Mouse (Mus musculus): ENCODE results near the gene Olfr1133.
"Not testable (repeated sequence)": the region's sequence is repeated elsewhere in the genome, so short reads cannot be mapped to it uniquely, and the experiment has no call there.

The Olfr1133 gene

GRCm38 (mm10) chr2:87647274-87647673 lies at the start of gene Olfr1133:
TSS of gene Olfr1133 (minus strand) at chr2:87647374.
- in situ Hi-C loops (cut with MboI): no loop called here

DNA sequence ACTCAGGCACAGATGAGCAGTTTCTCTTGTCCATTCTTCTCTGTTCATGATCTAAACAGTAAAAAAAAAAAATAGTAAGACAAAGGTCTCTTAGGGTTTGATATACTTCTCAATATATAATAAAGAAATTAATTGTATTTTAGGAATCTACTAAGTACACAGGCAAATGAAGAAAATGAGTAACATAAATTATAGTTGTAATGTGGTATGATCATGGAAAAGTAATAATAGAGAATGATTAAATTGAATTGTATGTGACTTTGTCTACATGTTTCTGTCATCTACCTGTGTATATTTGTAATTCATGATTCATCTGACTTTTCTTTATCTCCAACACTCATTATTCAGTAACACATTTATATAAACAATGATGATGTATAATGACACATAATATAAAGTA lies 46.7 kb upstream of the Olfr1133 start, which contains the start of gene Olfr1136:
Gene Olfr1136 (minus strand): TSS at position 101 of the 400 bp plus-strand sequence.
- in situ Hi-C loops (cut with MboI): no loop called here

- in situ Hi-C loops (cut with MboI): no loop called here
Observed at GRCm38 (mm10) chr2:87673564-87673963, 26.4 kb upstream of the Olfr1133 start, which contains the start of gene Olfr1135. TSS of gene Olfr1135 (minus strand) at chr2:87673664.

DNA sequence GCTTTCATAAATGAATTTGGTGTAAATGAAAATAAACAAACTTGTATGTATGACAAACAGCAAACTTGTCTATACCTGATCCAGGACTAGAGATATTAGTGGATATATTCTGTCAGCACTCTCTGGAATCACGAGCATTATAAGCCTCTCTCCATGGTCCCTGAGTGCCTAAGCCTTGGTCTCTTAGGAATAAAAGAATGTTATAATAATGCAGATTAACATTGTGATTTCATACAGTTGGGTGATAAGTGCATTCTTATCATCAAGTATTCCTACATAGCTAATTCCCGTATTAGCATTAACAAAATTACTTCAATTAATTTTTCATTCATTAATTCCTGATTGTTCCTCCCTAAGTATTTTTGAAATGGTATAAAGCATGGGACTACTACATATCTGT lies 11.2 kb upstream of the Olfr1133 start, which contains the start of gene Olfr1134:
Gene Olfr1134 (minus strand): TSS at position 101 of the 400 bp plus-strand sequence.
- in situ Hi-C loops (cut with MboI): no loop called here

GRCm38 (mm10) chr2:87642441-87642840 lies 4.7 kb downstream of the Olfr1133 start:
- in situ Hi-C loops (cut with MboI): no loop called here

GRCm38 (mm10) chr2:87637435-87637834 lies 9.7 kb downstream of the Olfr1133 start, which contains the start of gene Olfr1132:
TSS of gene Olfr1132 (minus strand) at chr2:87637535.
- in situ Hi-C loops (cut with MboI): no loop called here

DNA sequence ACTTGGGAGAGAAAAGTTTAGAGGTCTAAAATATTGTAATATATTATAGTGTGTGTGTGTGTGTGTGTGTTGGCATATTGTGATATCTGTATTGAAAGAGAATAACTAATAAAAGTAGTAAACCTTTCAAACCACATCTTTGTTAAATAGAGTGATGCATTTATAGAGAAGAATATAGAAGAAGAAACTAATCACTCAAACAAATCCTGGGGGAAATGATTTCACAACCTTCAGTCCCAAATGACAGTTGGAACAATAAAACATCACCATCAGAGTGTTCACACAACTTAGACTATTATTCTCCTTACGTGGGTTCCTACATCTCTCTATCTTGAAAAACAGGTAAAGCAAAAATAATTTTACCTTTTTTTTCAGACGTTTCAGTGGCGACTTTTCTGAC lies 20.4 kb downstream of the Olfr1133 start, which contains the start of gene Olfr1131:
Gene Olfr1131 (plus strand): TSS at position 301 of the 400 bp plus-strand sequence.
- in situ Hi-C loops (cut with MboI): no loop called here

- in situ Hi-C loops (cut with MboI): not testable (repeated sequence)
Observed at GRCm38 (mm10) chr2:87605912-87606311, 41.3 kb downstream of the Olfr1133 start, which contains the start of gene Olfr1130. TSS of gene Olfr1130 (plus strand) at chr2:87606212.
